Comparison of ENCODE assay signal across 6 mouse cellular contexts in the genomic region with DNA sequence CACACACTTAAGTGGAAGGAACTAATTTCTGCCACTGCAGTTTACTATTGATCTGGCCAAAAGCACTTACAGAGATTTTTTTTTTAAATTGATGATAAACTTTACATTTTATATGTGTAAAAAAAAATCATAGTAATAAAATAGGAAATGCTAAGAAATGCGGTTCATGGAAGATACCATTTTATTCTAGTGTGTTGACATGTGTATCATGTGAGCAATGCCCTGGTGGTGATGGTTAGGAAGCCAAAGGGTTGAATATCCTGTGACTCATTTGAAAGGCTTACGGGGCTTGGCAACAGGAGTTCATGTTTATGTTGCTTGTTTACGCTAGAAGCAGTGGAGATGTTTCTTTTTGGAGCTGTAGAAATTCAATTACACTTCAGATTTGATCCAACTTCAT.
"Had no signal": no experiment of that assay in that cellular context is flagged by ENCODE, and none has a peak within 500 bp of the region (broad histone marks: within the 10 kb centered on the region; RNA-seq: fewer than 3 reads in every experiment).

No protein-coding gene starts in this region.

- DNase-seq: kidney, postnatal 25 days; liver, embryonic 13.5 days; liver, postnatal 0 days; right cerebral cortex, adult 18-20 months; right cerebral cortex, postnatal 25 days; thymus, postnatal 36 days had no signal
